Mouse (Mus musculus): ENCODE measurements around the gene Ppil6. TPM values are rescaled to one million over a fixed set of nuclear protein-coding genes. Genes with fewer than 3 reads are reported as not detected.
A peak's percentile ranks its signal among the peaks of the same experiment; 100 is the strongest.

The Ppil6 gene
- polyA plus RNA-seq, 1 experiment from 2014 or later: 1.2 TPM

GRCm38 (mm10) chr10:41543844-41544243 lies 53.6 kb downstream of the Ppil6 start:
- H3K4me1 ChIP-seq (replicated peaks): peaks cover 8% of the 10 kb centered on the region
- whole genome bisulfite sequencing: 79% methylated on average over 2 of the region's 2 CpGs
- no peak overlapping the region for H3K4me3 ChIP-seq
- H3K27me3 ChIP-seq (ENCODE audit: insufficient read depth, poor library complexity, severe bottlenecking): no peaks in the 10 kb centered on the region
- no peak overlapping the region for H3K27ac ChIP-seq
- peaks cover 6% of the 10 kb centered on the region; the same call in 1 of the 2 replicates for H3K9me3 ChIP-seq
- H3K36me3 ChIP-seq: peaks cover 6% of the 10 kb centered on the region; the same call in 1 of the 2 replicates
- DNase-seq (ENCODE audit: low spot score): no peak

- no peak overlapping the region for H3K27ac ChIP-seq
- no peaks in the 10 kb centered on the region for H3K36me3 ChIP-seq
- no peak for DNase-seq (ENCODE audit: low spot score)
- H3K4me1 ChIP-seq (replicated peaks): peaks cover 8% of the 10 kb centered on the region
- no peak overlapping the region for H3K4me3 ChIP-seq
- WGBS: 8% methylated on average over 7 of the region's 7 CpGs
- H3K27me3 ChIP-seq (ENCODE audit: insufficient read depth, poor library complexity, severe bottlenecking): no peaks in the 10 kb centered on the region
- peaks cover 14% of the 10 kb centered on the region; the same call in 1 of the 2 replicates for H3K9me3 ChIP-seq
Measured at GRCm38 (mm10) chr10:41544481-41545190, 54.4 kb downstream of the Ppil6 start.

DNA sequence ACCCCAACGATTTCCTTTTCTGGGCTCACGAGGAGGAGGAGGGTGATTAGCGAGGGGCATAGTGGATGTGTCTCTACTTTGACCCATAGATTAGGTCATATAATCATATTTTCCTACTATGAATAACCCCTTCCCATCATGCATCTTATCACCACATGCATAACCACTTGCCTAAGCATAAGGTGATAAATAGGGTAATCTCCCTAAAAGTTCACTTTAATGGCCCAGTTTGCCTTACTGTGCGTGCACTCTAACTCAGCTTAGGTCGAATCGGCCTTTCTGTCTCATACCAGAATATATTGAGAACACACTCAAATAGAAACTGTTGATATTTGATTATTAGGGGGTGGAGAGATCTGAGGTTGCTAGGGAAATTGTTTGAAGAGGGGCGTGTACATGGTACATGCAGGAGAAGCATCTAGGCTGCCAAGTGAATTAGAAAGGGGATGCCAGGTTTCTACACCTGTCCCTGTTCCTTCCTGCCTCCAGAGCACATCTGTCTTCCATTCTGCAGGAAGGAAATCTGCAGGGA lies 55.1 kb downstream of the Ppil6 start:
- WGBS: 55% methylated on average over 7 of the region's 7 CpGs
- no peak for DNase-seq (ENCODE audit: low spot score)
- Histone ChIP-seq H3K4me3 (no peak overlapping the region), H3K4me1 (replicated peaks) (peaks cover 8% of the 10 kb centered on the region), H3K27ac (no peak overlapping the region), H3K27me3 (ENCODE audit: insufficient read depth, poor library complexity, severe bottlenecking) (no peaks in the 10 kb centered on the region), H3K9me3 (peaks cover 14% of the 10 kb centered on the region; the same call in 1 of the 2 replicates), H3K36me3 (no peaks in the 10 kb centered on the region)

DNA sequence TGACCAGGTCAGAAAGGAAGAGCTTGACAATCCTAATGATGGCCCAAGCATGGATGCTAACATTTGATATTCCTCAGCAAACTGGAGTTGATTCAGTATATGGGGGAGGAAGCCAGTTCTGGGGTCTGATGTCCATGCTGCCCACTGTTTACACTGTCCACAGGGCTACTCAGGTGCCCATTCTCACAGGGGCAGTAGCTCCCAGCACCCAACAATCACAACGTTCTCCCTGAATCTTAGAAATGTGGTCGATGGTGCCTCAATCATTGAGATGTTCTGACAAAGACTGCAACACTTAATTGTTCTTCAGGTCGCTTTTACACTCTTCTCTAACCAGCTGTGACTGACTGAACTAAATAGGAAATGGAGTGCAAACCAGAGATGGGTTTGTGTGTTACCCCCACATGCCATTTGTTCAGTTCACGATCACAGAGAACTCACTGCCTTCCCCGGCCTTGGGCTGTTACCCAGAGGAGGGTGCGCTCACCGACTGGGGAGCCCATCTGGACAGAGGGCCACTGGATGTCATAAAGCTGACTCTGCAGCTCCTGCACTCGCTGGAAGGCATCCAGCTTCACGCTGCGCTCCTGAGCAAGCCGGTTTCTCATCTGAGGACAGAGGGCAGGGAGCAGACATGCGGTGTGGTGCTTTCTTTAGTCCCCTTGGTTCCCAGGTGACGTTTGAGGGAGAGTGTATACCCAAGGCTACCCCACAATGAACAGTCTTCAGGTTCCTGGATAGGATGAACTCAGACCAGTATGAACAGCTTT lies 56.3 kb downstream of the Ppil6 start:
- DNase-seq (ENCODE audit: low spot score): no peak
- Histone ChIP-seq H3K36me3 (no peaks in the 10 kb centered on the region), H3K27me3 (ENCODE audit: insufficient read depth, poor library complexity, severe bottlenecking) (no peaks in the 10 kb centered on the region), H3K27ac (no peak overlapping the region), H3K4me3 (no peak overlapping the region), H3K9me3 (peaks cover 14% of the 10 kb centered on the region; the same call in 1 of the 2 replicates), H3K4me1 (replicated peaks) (peaks cover 9% of the 10 kb centered on the region)
- 72% methylated on average over 13 of the region's 13 CpGs for WGBS

DNA sequence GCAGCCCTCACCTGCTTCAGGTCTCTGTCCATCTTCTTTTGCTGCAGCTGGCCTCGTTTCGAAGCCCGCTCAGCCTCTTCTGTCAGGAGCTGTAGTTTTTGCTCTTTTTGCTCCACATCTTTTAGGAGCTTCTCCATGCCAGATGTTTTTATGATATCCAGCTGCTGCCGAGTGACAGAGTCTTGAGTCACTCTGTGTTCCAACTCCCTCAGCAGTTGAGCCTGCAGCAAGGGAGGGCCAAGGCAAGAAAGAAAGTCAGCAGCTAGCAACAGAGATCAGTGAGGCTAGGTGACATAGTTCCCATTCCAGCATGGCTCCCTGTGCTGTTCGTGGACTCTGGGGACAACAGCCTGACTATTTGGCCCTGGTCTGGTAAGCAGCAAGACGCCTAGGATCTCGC lies 60.5 kb downstream of the Ppil6 start:
- no peaks in the 10 kb centered on the region for H3K27me3 ChIP-seq (ENCODE audit: insufficient read depth, poor library complexity, severe bottlenecking)
- H3K36me3 ChIP-seq: no peaks in the 10 kb centered on the region
- no peak overlapping the region for H3K4me3 ChIP-seq
- WGBS: 80% methylated on average over 7 of the region's 7 CpGs
- H3K9me3 ChIP-seq: peaks cover 14% of the 10 kb centered on the region; the same call in 1 of the 2 replicates
- peaks cover 23% of the 10 kb centered on the region for H3K4me1 ChIP-seq (replicated peaks)
- no peak overlapping the region for H3K27ac ChIP-seq
- no peak for DNase-seq (ENCODE audit: low spot score)

DNA sequence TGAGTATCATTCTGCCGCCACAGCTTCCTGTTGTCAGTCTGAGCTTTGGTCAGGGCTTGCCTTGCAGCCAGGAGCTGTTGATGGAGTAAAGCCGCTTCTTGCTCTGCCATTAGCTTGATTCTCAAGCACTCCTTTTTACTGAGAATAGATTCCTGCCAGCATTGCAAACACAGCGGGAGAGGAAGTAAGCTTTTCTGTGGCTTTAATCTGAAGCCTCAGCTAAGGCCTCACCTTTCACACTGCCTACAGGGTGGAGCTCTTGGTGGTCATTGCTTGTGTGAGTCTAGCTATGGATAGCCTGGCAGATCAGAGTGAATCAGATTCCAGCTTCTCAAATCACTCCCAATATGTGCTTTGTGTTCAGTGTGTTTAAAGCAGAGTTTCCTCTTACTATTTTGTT lies 62.1 kb downstream of the Ppil6 start:
- DNase-seq (ENCODE audit: low spot score): no peak
- WGBS: 23% methylated on average over 3 of the region's 3 CpGs
- H3K27me3 ChIP-seq (ENCODE audit: insufficient read depth, poor library complexity, severe bottlenecking): no peaks in the 10 kb centered on the region
- no peak overlapping the region for H3K4me3 ChIP-seq
- H3K9me3 ChIP-seq: peaks cover 14% of the 10 kb centered on the region; the same call in 1 of the 2 replicates
- H3K4me1 ChIP-seq (replicated peaks): peaks cover 23% of the 10 kb centered on the region
- no peak overlapping the region for H3K27ac ChIP-seq
- H3K36me3 ChIP-seq: no peaks in the 10 kb centered on the region

DNA sequence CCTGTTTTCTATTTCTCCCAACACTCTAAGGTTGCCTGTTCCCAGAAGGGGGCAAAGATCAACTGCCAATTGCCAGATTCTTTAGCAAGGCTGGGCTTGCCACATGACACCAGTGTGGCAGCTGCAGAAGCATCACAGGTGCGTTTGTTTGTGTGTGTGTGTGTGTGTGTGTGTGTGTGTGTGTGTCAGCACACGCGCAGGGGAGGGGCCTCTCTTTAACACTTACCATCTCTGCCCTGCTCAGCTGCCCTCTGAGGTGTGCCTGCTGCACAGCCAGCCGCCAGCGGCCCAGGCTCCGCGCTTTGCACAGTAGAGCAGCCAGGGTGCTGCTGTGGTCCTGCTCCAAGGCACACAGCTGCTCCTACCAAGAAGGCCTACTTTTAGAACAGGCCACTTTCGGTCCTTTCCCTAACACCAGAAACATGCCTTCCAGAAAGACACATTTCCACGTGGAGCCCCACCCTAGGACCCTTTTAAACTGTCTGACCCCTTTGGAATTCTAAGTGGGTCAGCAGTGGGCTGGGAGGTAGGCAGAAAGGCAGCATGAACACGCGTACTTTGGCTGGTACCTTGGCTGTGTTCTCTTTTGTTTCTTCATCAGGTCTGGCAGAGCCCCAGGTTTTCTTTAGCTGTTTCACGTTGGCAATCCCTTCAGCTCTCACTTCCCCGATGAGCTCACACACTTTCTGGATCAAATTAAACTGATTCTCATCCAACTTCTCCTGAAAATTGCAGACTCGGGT lies 62.8 kb downstream of the Ppil6 start:
- Histone ChIP-seq H3K4me3 (no peak overlapping the region), H3K27ac (no peak overlapping the region), H3K4me1 (replicated peaks) (peaks cover 23% of the 10 kb centered on the region), H3K27me3 (ENCODE audit: insufficient read depth, poor library complexity, severe bottlenecking) (no peaks in the 10 kb centered on the region), H3K9me3 (peaks cover 14% of the 10 kb centered on the region; the same call in 1 of the 2 replicates), H3K36me3 (no peaks in the 10 kb centered on the region)
- DNase-seq (ENCODE audit: low spot score): peak; percentile 38
- WGBS: 44% methylated on average over 14 of the region's 14 CpGs

- no peak overlapping the region for H3K27ac ChIP-seq
- no peak for DNase-seq (ENCODE audit: low spot score)
- H3K36me3 ChIP-seq: no peaks in the 10 kb centered on the region
- no peak overlapping the region for H3K4me3 ChIP-seq
- H3K9me3 ChIP-seq: peaks cover 9% of the 10 kb centered on the region; the same call in 1 of the 2 replicates
- H3K4me1 ChIP-seq (replicated peaks): peaks cover 23% of the 10 kb centered on the region
- no peaks in the 10 kb centered on the region for H3K27me3 ChIP-seq (ENCODE audit: insufficient read depth, poor library complexity, severe bottlenecking)
- 81% methylated on average over 4 of the region's 4 CpGs for WGBS
Measured at GRCm38 (mm10) chr10:41553711-41554110, 63.5 kb downstream of the Ppil6 start.

DNA sequence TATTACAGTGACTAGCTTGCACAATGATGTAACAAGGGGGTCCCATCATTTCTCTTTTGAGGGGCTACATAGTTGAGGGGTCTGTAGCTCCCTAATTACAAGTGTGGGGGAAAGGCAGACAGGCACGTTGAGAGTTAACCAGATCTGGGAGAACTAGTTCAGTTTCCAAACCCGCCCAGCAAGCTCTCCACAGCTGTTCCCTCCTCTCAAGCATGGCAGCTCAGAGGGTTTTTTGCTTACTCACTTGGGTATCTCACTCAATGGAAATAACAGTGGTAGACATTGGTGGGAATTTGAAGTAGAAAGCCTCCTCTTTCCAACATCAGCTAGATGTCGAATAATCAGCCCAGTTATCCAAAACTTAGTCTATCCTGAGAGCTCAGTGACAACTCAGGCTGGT lies 64.8 kb downstream of the Ppil6 start:
- Histone ChIP-seq H3K27ac (no peak overlapping the region), H3K4me1 (replicated peaks) (peaks cover 23% of the 10 kb centered on the region), H3K27me3 (ENCODE audit: insufficient read depth, poor library complexity, severe bottlenecking) (no peaks in the 10 kb centered on the region), H3K4me3 (no peak overlapping the region), H3K9me3 (peaks cover 8% of the 10 kb centered on the region; the same call in 1 of the 2 replicates), H3K36me3 (no peaks in the 10 kb centered on the region)
- DNase-seq (ENCODE audit: low spot score): no peak
- WGBS: 88% methylated on average over 3 of the region's 3 CpGs

- Histone ChIP-seq H3K27ac (no peak overlapping the region), H3K4me1 (replicated peaks) (peaks cover 4% of the 10 kb centered on the region), H3K27me3 (ENCODE audit: insufficient read depth, poor library complexity, severe bottlenecking) (no peaks in the 10 kb centered on the region), H3K9me3 (peaks cover 20% of the 10 kb centered on the region), H3K4me3 (no peak overlapping the region), H3K36me3 (no peaks in the 10 kb centered on the region)
- DNase-seq (ENCODE audit: low spot score): no peak
- WGBS: 95% methylated on average over 1 of the region's 1 CpGs
Measured at GRCm38 (mm10) chr10:41558401-41558800, 68.2 kb downstream of the Ppil6 start.

GRCm38 (mm10) chr10:41561701-41562395 lies 71.6 kb downstream of the Ppil6 start:
- Histone ChIP-seq H3K9me3 (peaks cover 20% of the 10 kb centered on the region), H3K27me3 (ENCODE audit: insufficient read depth, poor library complexity, severe bottlenecking) (no peaks in the 10 kb centered on the region), H3K36me3 (no peaks in the 10 kb centered on the region), H3K27ac (no peak overlapping the region), H3K4me1 (replicated peaks) (peaks cover 8% of the 10 kb centered on the region), H3K4me3 (no peak overlapping the region)
- 91% methylated on average over 10 of the region's 10 CpGs for WGBS
- DNase-seq (ENCODE audit: low spot score): no peak

All from hindbrain, embryonic 10.5 days (tissue).